Mouse (Mus musculus) liver, embryonic 15.5 days (tissue): ENCODE results near the gene Olfr329-ps. TPM values are rescaled to one million over a fixed set of nuclear protein-coding genes. Genes with fewer than 3 reads are reported as not detected.
"Not testable (repeated sequence)": the region's sequence is repeated elsewhere in the genome, so short reads cannot be mapped to it uniquely, and the experiment has no call there.

ENCODE experiments used
- ATAC-seq: fragments of 200-750 bp; cut with Nextera tagmentation; 2 replicates; pipeline ENCODE4 v1.8.0; 2017; ENCODE audit warnings: moderate number of reproducible peaks, mild to moderate bottlenecking, moderate library complexity; ENCODE audit not compliant: insufficient read depth
- H3K27ac ChIP-seq: fragments of 300-500 bp; sonication (generic); replicated peaks from 2 replicates; pipeline ENCODE4 v1.5.1; 2015; ENCODE audit warnings: mild to moderate bottlenecking, inconsistent platforms
- H3K27me3 ChIP-seq: fragments of 300-500 bp; sonication (generic); 2 replicates; pipeline ENCODE4 v1.6.1; 2015; ENCODE audit warnings: mild to moderate bottlenecking, inconsistent platforms
- H3K36me3 ChIP-seq: fragments of 300-500 bp; sonication (generic); replicated peaks from 2 replicates; pipeline ENCODE4 v1.6.1; 2015; ENCODE audit warnings: moderate library complexity, mild to moderate bottlenecking, inconsistent platforms
- H3K4me1 ChIP-seq: fragments of 300-500 bp; sonication (generic); replicated peaks from 2 replicates; pipeline ENCODE4 v1.6.1; 2015; ENCODE audit warnings: inconsistent platforms
- H3K4me2 ChIP-seq: fragments of 300-500 bp; sonication (generic); 2 replicates; pipeline ENCODE4 v1.6.1; 2015; ENCODE audit warnings: moderate library complexity, mild to moderate bottlenecking, inconsistent platforms
- H3K4me3 ChIP-seq: fragments of 300-500 bp; sonication (generic); replicated peaks from 2 replicates; pipeline ENCODE4 v1.5.1; 2015; ENCODE audit warnings: mild to moderate bottlenecking, inconsistent platforms
- H3K9ac ChIP-seq: fragments of 300-500 bp; sonication (generic); 2 replicates; pipeline ENCODE4 v1.6.1; 2015; ENCODE audit warnings: moderate library complexity, mild to moderate bottlenecking, inconsistent platforms
- H3K9me3 ChIP-seq: fragments of 300-500 bp; sonication (generic); replicated peaks from 2 replicates; pipeline ENCODE4 v1.6.1; 2016; ENCODE audit warnings: inconsistent platforms
- WGBS: fragments of 180-500 bp; shearing (Covaris S2); methylation state at CpG from one replicate; pipeline ENCODE4 v1.1.7; 2015; ENCODE audit warnings: mixed read lengths; ENCODE audit not compliant: insufficient replicate concordance; 5-methylcytosine and 5-hydroxymethylcytosine counted together
- polyA plus RNA-seq: library from polyadenylated mRNA; unstranded; fragments of >200 nt; fragmentation: Nextera tagmentation; extraction: Ambion mirVana; gene quantifications from 2 replicates; pipeline ENCODE4 v1.2.1, GENCODE M21; 2015

Olfr329-ps gene
- not detected in 2 replicates for polyA plus RNA-seq

GRCm38 (mm10) chr11:58546322-58546721, at the start of gene Olfr329-ps:
Olfr329-ps (minus strand) TSS chr11:58546422.
- no peak within 1 kb of the TSS for H3K27ac ChIP-seq
- WGBS, result 66% methylated on average over 5 of the region's 5 CpGs
- ATAC-seq, result no peak
- H3K36me3 ChIP-seq, result no peaks in the 10 kb centered on the region
- H3K9ac ChIP-seq, result no peak within 1 kb of the TSS
- no peaks in the 10 kb centered on the region for H3K4me1 ChIP-seq
- H3K9me3 ChIP-seq, result no peaks in the 10 kb centered on the region
- H3K4me3 ChIP-seq, result no peak within 1 kb of the TSS
- no peaks in the 10 kb centered on the region for H3K27me3 ChIP-seq
- no peak within 1 kb of the TSS for H3K4me2 ChIP-seq

- Histone ChIP-seq H3K36me3 (no peaks in the 10 kb centered on the region), H3K9ac (no peak within 1 kb of the TSS), H3K27ac (no peak within 1 kb of the TSS), H3K4me1 (peaks cover 3% of the 10 kb centered on the region), H3K27me3 (no peaks in the 10 kb centered on the region), H3K4me2 (no peak within 1 kb of the TSS), H3K4me3 (no peak within 1 kb of the TSS), H3K9me3 (no peaks in the 10 kb centered on the region)
- ATAC-seq, result no peak
- 56% methylated on average over 6 of the region's 6 CpGs for WGBS
Measured at GRCm38 (mm10) chr11:58594814-58595213, 48.6 kb upstream of the Olfr329-ps start, which contains the start of gene Olfr324. Olfr324 (plus strand) TSS chr11:58595114.

DNA sequence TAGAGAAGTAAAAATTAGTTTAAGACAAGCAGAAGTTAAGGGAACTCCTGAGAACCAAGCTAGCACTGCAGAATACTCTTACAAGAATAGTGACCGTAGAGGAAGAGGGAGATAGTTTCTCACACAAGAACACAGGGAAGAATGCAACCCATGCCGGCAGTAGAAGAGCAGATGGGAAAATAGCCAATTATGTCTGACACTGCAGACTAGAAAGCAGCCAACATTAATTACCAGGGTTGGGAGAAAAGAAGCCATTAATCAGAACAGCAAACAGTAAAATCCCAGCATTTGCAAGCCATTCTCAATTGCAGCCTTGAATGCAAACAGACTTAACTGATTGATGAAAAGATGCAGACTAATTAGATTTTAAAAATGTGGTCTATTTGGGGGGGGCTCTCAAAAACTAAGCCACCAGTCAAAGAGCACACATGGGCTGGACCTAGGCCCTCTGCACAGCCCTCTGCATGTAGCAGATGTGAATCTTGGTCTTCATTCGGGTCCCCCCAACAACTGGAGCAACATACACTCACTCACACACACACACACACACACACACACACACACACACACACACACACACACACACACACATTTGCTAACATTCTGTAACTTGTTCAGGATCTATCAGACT, 42.5 kb upstream of the Olfr329-ps start:
- Histone ChIP-seq H3K9ac (no peak overlapping the region), H3K4me1 (peaks cover 37% of the 10 kb centered on the region), H3K4me3 (no peak overlapping the region), H3K36me3 (no peaks in the 10 kb centered on the region), H3K27me3 (no peaks in the 10 kb centered on the region), H3K27ac (0 out of 2 replicates have a peak overlapping the region, but pooled peaks have one; percentile 7), H3K4me2 (no peak overlapping the region), H3K9me3 (no peaks in the 10 kb centered on the region)
- no peak for ATAC-seq
- 54% methylated on average over 3 of the region's 3 CpGs for WGBS

- H3K4me3 ChIP-seq, result peak overlapping the region; percentile 29; the same call in 1 of the 2 replicates
- H3K9me3 ChIP-seq, result no peaks in the 10 kb centered on the region
- peaks cover 37% of the 10 kb centered on the region for H3K4me1 ChIP-seq
- WGBS, result 25% methylated on average over 7 of the region's 7 CpGs
- H3K36me3 ChIP-seq, result no peaks in the 10 kb centered on the region
- peak; percentile 100 for ATAC-seq
- peak overlapping the region; percentile 64 for H3K4me2 ChIP-seq
- no peaks in the 10 kb centered on the region for H3K27me3 ChIP-seq
- peak overlapping the region; percentile 89 for H3K27ac ChIP-seq
- peak overlapping the region; percentile 38; the same call in 1 of the 2 replicates for H3K9ac ChIP-seq
Measured at GRCm38 (mm10) chr11:58587898-58588348, 41.7 kb upstream of the Olfr329-ps start.

GRCm38 (mm10) chr11:58578636-58579035, 32.4 kb upstream of the Olfr329-ps start:
- Histone ChIP-seq H3K4me1 (no peaks in the 10 kb centered on the region), H3K27ac (no peak overlapping the region), H3K27me3 (peaks cover 9% of the 10 kb centered on the region), H3K4me2 (no peak overlapping the region), H3K9ac (no peak overlapping the region), H3K4me3 (no peak overlapping the region), H3K9me3 (no peaks in the 10 kb centered on the region), H3K36me3 (no peaks in the 10 kb centered on the region)
- no peak for ATAC-seq
- WGBS, result 56% methylated on average over 8 of the region's 8 CpGs

GRCm38 (mm10) chr11:58577430-58577829, 31.2 kb upstream of the Olfr329-ps start, which contains the start of gene Olfr325:
Olfr325 (plus strand) TSS chr11:58577730.
- no peak for ATAC-seq
- Histone ChIP-seq H3K9ac (no peak within 1 kb of the TSS), H3K4me3 (no peak within 1 kb of the TSS), H3K27me3 (peaks cover 9% of the 10 kb centered on the region), H3K4me1 (no peaks in the 10 kb centered on the region), H3K36me3 (no peaks in the 10 kb centered on the region), H3K27ac (no peak within 1 kb of the TSS), H3K4me2 (no peak within 1 kb of the TSS), H3K9me3 (no peaks in the 10 kb centered on the region)
- 52% methylated on average over 1 of the region's 1 CpGs for WGBS

DNA sequence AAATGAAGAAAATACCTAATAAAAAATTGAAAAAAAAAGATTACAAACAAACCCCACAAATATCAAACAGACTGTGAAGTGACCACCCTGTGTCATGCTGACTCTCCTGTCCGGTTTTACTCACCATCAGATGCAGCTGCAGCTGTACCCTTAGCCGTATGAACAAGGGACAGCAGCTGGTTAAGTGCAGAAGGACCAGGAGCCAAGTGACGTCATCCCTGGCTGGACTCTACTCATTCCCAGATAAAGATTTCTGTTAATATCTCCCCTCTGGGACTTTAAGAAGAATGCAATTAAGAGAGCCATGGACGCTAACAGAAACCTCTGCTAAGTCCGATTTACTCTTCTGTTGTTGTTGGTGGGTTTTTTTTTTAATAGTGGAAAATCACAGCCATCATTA, 24.2 kb upstream of the Olfr329-ps start, which contains the start of gene Olfr224:
Gene Olfr224, minus strand, starts transcription at position 149 of the 400 bp plus-strand sequence.
- no peaks in the 10 kb centered on the region for H3K36me3 ChIP-seq
- no peak within 1 kb of the TSS for H3K4me2 ChIP-seq
- H3K9me3 ChIP-seq, result no peaks in the 10 kb centered on the region
- no peaks in the 10 kb centered on the region for H3K4me1 ChIP-seq
- no peak for ATAC-seq
- WGBS, result 58% methylated on average over 5 of the region's 5 CpGs
- H3K9ac ChIP-seq, result no peak within 1 kb of the TSS
- H3K27me3 ChIP-seq, result no peaks in the 10 kb centered on the region
- no peak within 1 kb of the TSS for H3K27ac ChIP-seq
- H3K4me3 ChIP-seq, result no peak within 1 kb of the TSS

- WGBS, result 53% methylated on average over 1 of the region's 1 CpGs
- no peak within 1 kb of the TSS for H3K4me2 ChIP-seq
- no peaks in the 10 kb centered on the region for H3K9me3 ChIP-seq
- no peak within 1 kb of the TSS for H3K9ac ChIP-seq
- no peak for ATAC-seq
- no peak within 1 kb of the TSS for H3K27ac ChIP-seq
- no peak within 1 kb of the TSS for H3K4me3 ChIP-seq
- H3K27me3 ChIP-seq, result no peaks in the 10 kb centered on the region; the same call in 1 of the 2 replicates
- H3K4me1 ChIP-seq, result no peaks in the 10 kb centered on the region
- no peaks in the 10 kb centered on the region for H3K36me3 ChIP-seq
Measured at GRCm38 (mm10) chr11:58555536-58555935, 9.3 kb upstream of the Olfr329-ps start, which contains the start of gene Olfr328. Olfr328 (minus strand) TSS chr11:58555636.

DNA sequence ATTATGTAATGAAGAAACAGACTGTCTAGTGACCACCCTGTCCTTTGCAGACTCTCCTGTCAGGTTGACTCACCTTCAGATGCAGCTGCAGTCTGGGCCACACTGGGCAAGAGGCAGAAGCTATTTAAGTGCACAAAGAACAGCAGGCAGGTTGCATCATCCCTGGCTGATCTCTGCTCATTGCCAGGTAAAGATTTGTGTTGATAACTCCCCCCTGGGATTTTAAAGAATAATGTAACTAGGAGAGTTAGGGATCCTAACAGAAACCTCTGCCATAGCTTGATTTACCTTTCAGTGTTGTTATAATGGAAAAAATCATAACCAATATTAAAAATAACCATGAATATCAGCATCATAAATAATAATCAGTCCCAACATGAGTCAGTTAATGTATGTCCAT, 11.5 kb downstream of the Olfr329-ps start, which contains the start of gene Olfr330:
Gene Olfr330, minus strand, starts transcription at position 101 of the 400 bp plus-strand sequence.
- H3K4me2 ChIP-seq, H3K4me1 ChIP-seq, H3K9ac ChIP-seq, H3K36me3 ChIP-seq, ATAC-seq, H3K4me3 ChIP-seq, H3K9me3 ChIP-seq, H3K27me3 ChIP-seq, H3K27ac ChIP-seq: not testable (repeated sequence)

DNA sequence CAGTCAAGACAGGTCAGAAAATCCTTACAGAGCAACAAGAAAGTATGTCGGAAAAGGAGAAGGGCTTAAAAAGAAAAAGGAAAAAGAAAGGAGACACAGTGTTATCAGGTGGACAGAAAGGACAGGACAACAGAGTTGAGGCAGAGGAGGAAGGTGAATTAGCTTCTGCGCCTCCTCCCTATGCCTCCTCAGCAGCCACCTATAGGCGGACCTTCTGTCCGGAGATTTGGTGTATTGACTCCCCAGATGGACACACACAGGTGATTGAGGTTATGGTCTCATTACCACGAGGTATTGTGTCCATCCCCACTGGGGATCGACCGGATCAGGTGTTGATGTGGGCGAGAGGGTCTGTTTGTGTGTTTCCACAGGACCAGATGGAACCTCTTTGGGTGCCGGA, 26.5 kb downstream of the Olfr329-ps start:
- ATAC-seq, result not testable (repeated sequence)

DNA sequence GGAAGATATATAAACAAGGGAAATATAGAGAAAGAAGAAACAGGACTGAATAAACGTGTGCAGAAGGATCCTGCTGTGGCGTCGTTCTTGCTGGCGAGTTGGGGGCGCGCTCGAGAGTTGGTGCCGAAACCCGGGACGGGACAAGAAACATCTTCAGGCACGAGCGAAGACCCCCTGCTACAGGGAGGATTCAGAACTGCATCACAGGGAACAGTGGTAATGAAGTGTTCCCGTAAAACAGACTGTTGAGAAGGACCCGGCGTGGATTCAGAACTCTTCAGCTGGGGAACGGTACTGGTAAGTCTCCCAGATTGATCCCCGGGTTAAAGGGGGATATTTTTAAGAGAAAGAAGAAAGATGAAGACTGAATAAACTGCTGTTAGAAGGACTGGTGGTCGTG, 27.3 kb downstream of the Olfr329-ps start:
- H3K27ac ChIP-seq, H3K9me3 ChIP-seq, H3K4me2 ChIP-seq, H3K4me1 ChIP-seq, H3K9ac ChIP-seq, ATAC-seq, H3K36me3 ChIP-seq, H3K4me3 ChIP-seq, H3K27me3 ChIP-seq: not testable (repeated sequence)
- WGBS, result 73% methylated on average over 18 of the region's 18 CpGs

More for the DNA sequence above, 26.5 kb downstream of the Olfr329-ps start:
- H3K9me3 ChIP-seq, H3K4me3 ChIP-seq, H3K36me3 ChIP-seq, H3K9ac ChIP-seq, H3K27me3 ChIP-seq, H3K27ac ChIP-seq, H3K4me1 ChIP-seq, H3K4me2 ChIP-seq: not testable (repeated sequence)
- WGBS, result 71% methylated on average over 7 of the region's 9 CpGs
